Mouse (Mus musculus): ENCODE data around the gene Magi1. TPM values are rescaled to one million over a fixed set of nuclear protein-coding genes. Genes with fewer than 3 reads are reported as not detected.

Gene Magi1
- polyA plus RNA-seq, 1 experiment from 2014 or later, result 7.9 TPM

DNA sequence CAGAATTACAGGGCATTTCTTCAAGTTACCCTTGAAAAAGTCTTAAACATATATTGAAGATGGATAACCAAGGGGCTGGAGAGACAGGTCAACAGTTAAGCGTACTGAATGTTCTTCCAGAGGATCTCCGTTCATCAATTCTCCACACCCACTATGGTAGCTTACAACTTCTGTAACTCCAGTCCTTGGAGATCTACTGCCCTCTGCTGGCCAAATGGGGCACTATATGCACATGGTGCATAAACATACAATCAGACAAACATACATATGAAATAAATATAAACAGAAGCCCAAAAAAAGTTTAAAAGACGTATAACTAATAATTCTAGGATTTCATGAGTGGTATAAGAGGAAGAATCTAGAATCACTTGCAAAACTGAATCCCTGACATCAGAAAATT lies 244.8 kb downstream of the Magi1 start:
- H3K36me3 ChIP-seq (ENCODE audit: control insufficient read depth, insufficient read depth, low read length), result no peaks in the 10 kb centered on the region
- H3K4me1 ChIP-seq (ENCODE audit: control insufficient read depth in 2 of 2, insufficient read depth in 2 of 2, low read length in 2 of 2), result peaks cover 4 to 8% of the 10 kb centered on the region in 2 experiments
- 96% methylated on average over 3 of the region's 3 CpGs for WGBS
- no peak overlapping the region for H3K4me3 ChIP-seq (ENCODE audit: control insufficient read depth in 1 of 2, insufficient read depth in 1 of 2, low read depth in 1 of 2, low read length in 2 of 2)
- H3K27me3 ChIP-seq (ENCODE audit: control insufficient read depth, insufficient read depth, low read length), result no peaks in the 10 kb centered on the region
- no peaks in the 10 kb centered on the region for H3K9me3 ChIP-seq (ENCODE audit: control insufficient read depth, low read length)
- ATAC-seq (ENCODE audit: insufficient number of reproducible peaks, insufficient read depth, low FRiP score, low read depth), result no peak
- no peak overlapping the region for H3K9ac ChIP-seq (ENCODE audit: low read length)
- no peak overlapping the region for H3K4me2 ChIP-seq (ENCODE audit: low read length)
- H3K27ac ChIP-seq (replicated peaks in 1 of 2; ENCODE audit: control insufficient read depth in 1 of 2, insufficient read depth in 1 of 2, low read depth in 2 of 2, low read length in 2 of 2), result no peak overlapping the region

DNA sequence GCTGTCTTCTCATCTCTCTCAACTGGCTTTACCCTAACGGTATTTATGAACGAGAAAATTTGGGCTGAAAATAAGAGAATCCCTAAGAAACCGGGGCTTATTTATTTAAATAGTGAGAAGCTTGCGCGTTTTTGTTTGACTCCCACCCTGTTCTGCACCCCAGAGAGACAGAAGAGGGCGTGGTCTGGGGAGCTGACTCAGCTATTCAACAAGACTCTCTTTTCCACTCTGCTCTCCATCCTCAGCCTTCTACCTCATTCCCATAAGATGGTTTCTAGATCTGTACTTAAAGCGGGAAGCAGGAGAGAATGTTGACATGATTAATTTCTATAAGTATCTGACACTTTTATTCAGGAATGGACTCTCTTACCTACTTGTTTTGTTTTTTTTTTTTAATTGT lies 247.2 kb downstream of the Magi1 start:
- Histone ChIP-seq H3K4me1 (ENCODE audit: control insufficient read depth in 2 of 2, insufficient read depth in 2 of 2, low read length in 2 of 2) (peaks cover 0 to 2% of the 10 kb centered on the region in 2 experiments; a peak in 1 of 4 replicates), H3K9me3 (ENCODE audit: control insufficient read depth, low read length) (no peaks in the 10 kb centered on the region), H3K36me3 (ENCODE audit: control insufficient read depth, insufficient read depth, low read length) (no peaks in the 10 kb centered on the region), H3K9ac (ENCODE audit: low read length) (no peak overlapping the region), H3K4me3 (ENCODE audit: control insufficient read depth in 1 of 2, insufficient read depth in 1 of 2, low read depth in 1 of 2, low read length in 2 of 2) (no peak overlapping the region), H3K4me2 (ENCODE audit: low read length) (no peak overlapping the region), H3K27me3 (ENCODE audit: control insufficient read depth, insufficient read depth, low read length) (no peaks in the 10 kb centered on the region), H3K27ac (replicated peaks in 1 of 2; ENCODE audit: control insufficient read depth in 1 of 2, insufficient read depth in 1 of 2, low read depth in 2 of 2, low read length in 2 of 2) (no peak overlapping the region)
- WGBS, result 77% methylated on average over 7 of the region's 7 CpGs
- ATAC-seq (ENCODE audit: insufficient number of reproducible peaks, insufficient read depth, low FRiP score, low read depth), result no peak

DNA sequence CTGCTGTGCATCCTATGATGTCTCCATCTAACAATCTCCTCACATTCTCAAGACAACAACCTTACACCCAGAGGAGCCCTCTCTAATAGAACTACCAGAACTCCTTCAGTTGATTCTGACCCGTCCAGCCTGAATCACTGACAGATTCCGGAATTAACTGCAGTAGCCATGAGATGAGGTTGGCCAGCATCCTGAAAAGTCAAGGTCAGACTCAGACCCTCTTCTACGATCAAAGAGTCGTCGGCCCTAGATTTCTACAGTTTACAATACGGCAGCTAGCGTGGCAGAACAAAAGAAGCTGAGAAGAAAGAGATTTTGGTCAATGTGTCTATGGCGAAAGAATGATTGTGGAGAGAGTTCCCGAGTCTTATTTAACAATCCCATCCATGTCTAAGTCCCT lies 257.4 kb downstream of the Magi1 start:
- Histone ChIP-seq H3K27me3 (ENCODE audit: control insufficient read depth, insufficient read depth, low read length) (no peaks in the 10 kb centered on the region), H3K9me3 (ENCODE audit: control insufficient read depth, low read length) (no peaks in the 10 kb centered on the region), H3K4me1 (ENCODE audit: control insufficient read depth in 2 of 2, insufficient read depth in 2 of 2, low read length in 2 of 2) (no peaks in the 10 kb centered on the region), H3K36me3 (ENCODE audit: control insufficient read depth, insufficient read depth, low read length) (no peaks in the 10 kb centered on the region), H3K9ac (ENCODE audit: low read length) (no peak overlapping the region), H3K27ac (replicated peaks in 1 of 2; ENCODE audit: control insufficient read depth in 1 of 2, insufficient read depth in 1 of 2, low read depth in 2 of 2, low read length in 2 of 2) (no peak overlapping the region), H3K4me2 (ENCODE audit: low read length) (no peak overlapping the region), H3K4me3 (ENCODE audit: control insufficient read depth in 1 of 2, insufficient read depth in 1 of 2, low read depth in 1 of 2, low read length in 2 of 2) (no peak overlapping the region)
- ATAC-seq (ENCODE audit: insufficient number of reproducible peaks, insufficient read depth, low FRiP score, low read depth), result no peak
- 86% methylated on average over 9 of the region's 9 CpGs for WGBS

- H3K27me3 ChIP-seq (ENCODE audit: control insufficient read depth, insufficient read depth, low read length), result no peaks in the 10 kb centered on the region
- no peak overlapping the region for H3K9ac ChIP-seq (ENCODE audit: low read length)
- H3K9me3 ChIP-seq (ENCODE audit: control insufficient read depth, low read length), result no peaks in the 10 kb centered on the region
- 67% methylated on average over 5 of the region's 5 CpGs for WGBS
- no peak overlapping the region for H3K4me3 ChIP-seq (ENCODE audit: control insufficient read depth in 1 of 2, insufficient read depth in 1 of 2, low read depth in 1 of 2, low read length in 2 of 2)
- no peaks in the 10 kb centered on the region for H3K4me1 ChIP-seq (ENCODE audit: control insufficient read depth in 2 of 2, insufficient read depth in 2 of 2, low read length in 2 of 2)
- no peak overlapping the region for H3K27ac ChIP-seq (replicated peaks in 1 of 2; ENCODE audit: control insufficient read depth in 1 of 2, insufficient read depth in 1 of 2, low read depth in 2 of 2, low read length in 2 of 2)
- no peaks in the 10 kb centered on the region for H3K36me3 ChIP-seq (ENCODE audit: control insufficient read depth, insufficient read depth, low read length)
- no peak overlapping the region for H3K4me2 ChIP-seq (ENCODE audit: low read length)
- no peak for ATAC-seq (ENCODE audit: insufficient number of reproducible peaks, insufficient read depth, low FRiP score, low read depth)
Observed at GRCm38 (mm10) chr6:94022437-94022836, 261.3 kb downstream of the Magi1 start.

DNA sequence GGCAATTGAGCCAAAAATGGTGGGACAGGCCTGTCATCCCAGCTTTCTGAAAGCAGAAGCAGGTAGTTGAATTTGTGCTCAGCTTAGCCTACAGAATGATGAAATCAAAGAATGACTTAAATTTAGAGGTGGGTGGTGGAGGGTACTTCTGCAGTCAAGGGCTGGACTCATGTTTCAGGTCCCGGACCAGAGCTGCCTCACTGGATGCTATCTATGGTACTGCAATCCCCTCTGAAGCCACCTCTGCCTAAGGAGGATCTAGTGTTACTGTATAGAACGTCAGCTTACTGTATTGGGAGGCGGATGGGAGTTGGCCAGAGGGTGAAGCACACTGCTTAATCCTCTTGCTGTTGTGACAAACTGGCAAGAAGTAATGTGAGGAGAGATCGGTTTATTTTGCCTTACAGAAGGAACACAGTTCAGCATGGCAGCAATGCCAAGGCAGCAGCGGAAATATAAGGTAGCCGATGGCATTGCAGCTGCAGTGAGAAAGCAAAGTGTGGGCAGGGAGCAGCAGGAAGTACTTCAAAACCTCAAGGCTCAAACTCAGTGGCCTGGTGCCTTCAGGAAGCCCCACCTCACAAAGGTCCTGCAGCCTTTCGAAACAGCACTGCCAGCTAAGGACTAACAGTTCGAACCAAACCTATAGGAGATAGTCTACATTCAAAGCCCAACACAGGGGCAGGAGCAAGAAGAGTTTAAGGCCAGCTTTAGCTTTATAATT lies 262.3 kb downstream of the Magi1 start:
- Histone ChIP-seq H3K4me2 (ENCODE audit: low read length) (no peak overlapping the region), H3K9ac (ENCODE audit: low read length) (no peak overlapping the region), H3K9me3 (ENCODE audit: control insufficient read depth, low read length) (no peaks in the 10 kb centered on the region), H3K36me3 (ENCODE audit: control insufficient read depth, insufficient read depth, low read length) (no peaks in the 10 kb centered on the region), H3K4me1 (ENCODE audit: control insufficient read depth in 2 of 2, insufficient read depth in 2 of 2, low read length in 2 of 2) (no peaks in the 10 kb centered on the region), H3K27ac (replicated peaks in 1 of 2; ENCODE audit: control insufficient read depth in 1 of 2, insufficient read depth in 1 of 2, low read depth in 2 of 2, low read length in 2 of 2) (no peak overlapping the region), H3K27me3 (ENCODE audit: control insufficient read depth, insufficient read depth, low read length) (no peaks in the 10 kb centered on the region), H3K4me3 (ENCODE audit: control insufficient read depth in 1 of 2, insufficient read depth in 1 of 2, low read depth in 1 of 2, low read length in 2 of 2) (no peak overlapping the region)
- ATAC-seq (ENCODE audit: insufficient number of reproducible peaks, insufficient read depth, low FRiP score, low read depth), result no peak
- WGBS, result 72% methylated on average over 8 of the region's 8 CpGs

GRCm38 (mm10) chr6:94020566-94020965 lies 263.2 kb downstream of the Magi1 start:
- ATAC-seq (ENCODE audit: insufficient number of reproducible peaks, insufficient read depth, low FRiP score, low read depth), result no peak
- no peak overlapping the region for H3K4me2 ChIP-seq (ENCODE audit: low read length)
- H3K27me3 ChIP-seq (ENCODE audit: control insufficient read depth, insufficient read depth, low read length), result no peaks in the 10 kb centered on the region
- H3K9ac ChIP-seq (ENCODE audit: low read length), result no peak overlapping the region
- WGBS, result 77% methylated on average over 4 of the region's 4 CpGs
- no peaks in the 10 kb centered on the region for H3K36me3 ChIP-seq (ENCODE audit: control insufficient read depth, insufficient read depth, low read length)
- no peak overlapping the region for H3K4me3 ChIP-seq (ENCODE audit: control insufficient read depth in 1 of 2, insufficient read depth in 1 of 2, low read depth in 1 of 2, low read length in 2 of 2)
- no peaks in the 10 kb centered on the region for H3K9me3 ChIP-seq (ENCODE audit: control insufficient read depth, low read length)
- H3K27ac ChIP-seq (replicated peaks in 1 of 2; ENCODE audit: control insufficient read depth in 1 of 2, insufficient read depth in 1 of 2, low read depth in 2 of 2, low read length in 2 of 2), result no peak overlapping the region
- H3K4me1 ChIP-seq (ENCODE audit: control insufficient read depth in 2 of 2, insufficient read depth in 2 of 2, low read length in 2 of 2), result no peaks in the 10 kb centered on the region

- no peak overlapping the region for H3K4me2 ChIP-seq (ENCODE audit: low read length)
- ATAC-seq (ENCODE audit: insufficient number of reproducible peaks, insufficient read depth, low FRiP score, low read depth), result no peak
- no peaks in the 10 kb centered on the region for H3K9me3 ChIP-seq (ENCODE audit: control insufficient read depth, low read length)
- H3K4me3 ChIP-seq (ENCODE audit: control insufficient read depth in 1 of 2, insufficient read depth in 1 of 2, low read depth in 1 of 2, low read length in 2 of 2), result no peak overlapping the region
- H3K27me3 ChIP-seq (ENCODE audit: control insufficient read depth, insufficient read depth, low read length), result no peaks in the 10 kb centered on the region
- no peak overlapping the region for H3K27ac ChIP-seq (replicated peaks in 1 of 2; ENCODE audit: control insufficient read depth in 1 of 2, insufficient read depth in 1 of 2, low read depth in 2 of 2, low read length in 2 of 2)
- no peaks in the 10 kb centered on the region for H3K36me3 ChIP-seq (ENCODE audit: control insufficient read depth, insufficient read depth, low read length)
- H3K9ac ChIP-seq (ENCODE audit: low read length), result no peak overlapping the region
- no peaks in the 10 kb centered on the region for H3K4me1 ChIP-seq (ENCODE audit: control insufficient read depth in 2 of 2, insufficient read depth in 2 of 2, low read length in 2 of 2)
- WGBS, result 90% methylated on average over 4 of the region's 4 CpGs
Observed at GRCm38 (mm10) chr6:94019935-94020334, 263.8 kb downstream of the Magi1 start.

- 65% methylated on average over 2 of the region's 2 CpGs for WGBS
- Histone ChIP-seq H3K9ac (ENCODE audit: low read length) (no peak overlapping the region), H3K36me3 (ENCODE audit: control insufficient read depth, insufficient read depth, low read length) (no peaks in the 10 kb centered on the region), H3K9me3 (ENCODE audit: control insufficient read depth, low read length) (no peaks in the 10 kb centered on the region), H3K4me2 (ENCODE audit: low read length) (no peak overlapping the region), H3K4me3 (ENCODE audit: control insufficient read depth in 1 of 2, insufficient read depth in 1 of 2, low read depth in 1 of 2, low read length in 2 of 2) (no peak overlapping the region), H3K27ac (replicated peaks in 1 of 2; ENCODE audit: control insufficient read depth in 1 of 2, insufficient read depth in 1 of 2, low read depth in 2 of 2, low read length in 2 of 2) (no peak overlapping the region), H3K27me3 (ENCODE audit: control insufficient read depth, insufficient read depth, low read length) (no peaks in the 10 kb centered on the region), H3K4me1 (ENCODE audit: control insufficient read depth in 2 of 2, insufficient read depth in 2 of 2, low read length in 2 of 2) (no peaks in the 10 kb centered on the region)
- no peak for ATAC-seq (ENCODE audit: insufficient number of reproducible peaks, insufficient read depth, low FRiP score, low read depth)
Observed at GRCm38 (mm10) chr6:94013761-94014160, 270.0 kb downstream of the Magi1 start.
